Mouse (Mus musculus) erythroblast, embryonic 14.5 days (primary cell): ENCODE data around the gene Srd5a1.

Experiments
- GATA1 ChIP-seq: IDR thresholded peaks from 2 replicates; pipeline ENCODE4 v1.6.1; 2012; ENCODE audit warnings: low read length, inconsistent platforms, mixed read lengths
- TAL1 ChIP-seq: IDR thresholded peaks from 3 replicates; pipeline ENCODE4 v1.6.1; 2012; ENCODE audit warnings: low read length, inconsistent platforms, mixed read lengths

DNA sequence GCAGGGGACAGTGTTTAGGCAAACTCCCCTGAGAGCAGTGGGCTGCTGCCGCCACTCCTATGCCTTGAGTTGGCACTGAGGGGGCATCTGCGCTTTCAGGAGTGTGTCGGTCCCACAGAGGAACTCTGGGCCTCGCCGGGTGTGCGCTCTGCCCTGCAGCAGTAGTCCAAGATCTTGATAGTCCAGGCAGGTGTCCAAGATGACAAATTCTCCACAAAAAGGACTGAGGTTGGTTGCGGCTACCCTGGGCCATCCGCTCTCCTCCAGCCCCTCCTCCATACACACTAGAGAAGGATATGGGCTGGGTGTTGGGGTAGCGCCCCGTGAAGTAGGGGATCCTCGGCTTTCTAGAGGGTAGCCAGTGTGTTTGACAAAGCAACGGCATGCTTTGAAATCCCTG lies 67.6 kb downstream of the Srd5a1 start:
- no peak for TF ChIP-seq GATA1
- TF ChIP-seq TAL1, result no peak
